Mouse (Mus musculus): ENCODE results near the gene Cfap45.

GRCm38 (mm10) chr1:172567758-172568157 is 47.2 kb downstream of the Cfap45 start:
- TF ChIP-seq GATA1 (IDR thresholded peaks at IDR 0.05; ENCODE audit: borderline replicate concordance, low read length) (no peak), FLI1 (IDR thresholded peaks at IDR 0.05; ENCODE audit: low read length) (no peak)
